Mouse (Mus musculus): ENCODE data around the gene Ank3.
A peak's percentile ranks its signal among the peaks of the same experiment; 100 is the strongest.

Ank3 gene

GRCm38 (mm10) chr10:69686336-69686735 is 287.8 kb downstream of the Ank3 start:
- DNase-seq: no peak

- DNase-seq: no peak
Observed at GRCm38 (mm10) chr10:69689096-69689495, 290.5 kb downstream of the Ank3 start.

GRCm38 (mm10) chr10:69690131-69690960 is 291.8 kb downstream of the Ank3 start:
- no peak for DNase-seq

- DNase-seq: no peak
Observed at GRCm38 (mm10) chr10:69690961-69691451, 292.4 kb downstream of the Ank3 start.

DNA sequence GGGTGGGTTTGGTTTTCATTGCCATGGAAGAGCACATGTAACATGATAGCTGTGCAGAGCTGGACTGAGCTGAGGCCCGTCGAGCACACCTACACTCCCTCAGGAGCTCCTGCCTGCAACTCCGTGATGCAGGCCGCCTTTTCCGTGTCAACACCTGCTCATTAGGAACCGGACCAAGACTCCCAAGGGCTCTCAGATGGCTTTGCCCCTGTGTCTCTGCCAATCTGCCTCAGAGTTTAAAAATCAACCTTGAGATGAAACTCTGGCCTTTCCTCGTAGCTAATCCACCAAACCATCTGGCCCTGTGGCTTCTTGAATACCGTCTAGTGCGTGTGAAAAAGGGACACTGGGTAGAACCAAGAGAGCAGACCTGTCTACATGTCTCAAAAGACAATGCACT is 297.4 kb downstream of the Ank3 start:
- DNase-seq: no peak

GRCm38 (mm10) chr10:69698699-69699098 is 300.1 kb downstream of the Ank3 start:
- DNase-seq: no peak

- no peak for DNase-seq
Observed at GRCm38 (mm10) chr10:69701226-69701625, 302.7 kb downstream of the Ank3 start.

DNA sequence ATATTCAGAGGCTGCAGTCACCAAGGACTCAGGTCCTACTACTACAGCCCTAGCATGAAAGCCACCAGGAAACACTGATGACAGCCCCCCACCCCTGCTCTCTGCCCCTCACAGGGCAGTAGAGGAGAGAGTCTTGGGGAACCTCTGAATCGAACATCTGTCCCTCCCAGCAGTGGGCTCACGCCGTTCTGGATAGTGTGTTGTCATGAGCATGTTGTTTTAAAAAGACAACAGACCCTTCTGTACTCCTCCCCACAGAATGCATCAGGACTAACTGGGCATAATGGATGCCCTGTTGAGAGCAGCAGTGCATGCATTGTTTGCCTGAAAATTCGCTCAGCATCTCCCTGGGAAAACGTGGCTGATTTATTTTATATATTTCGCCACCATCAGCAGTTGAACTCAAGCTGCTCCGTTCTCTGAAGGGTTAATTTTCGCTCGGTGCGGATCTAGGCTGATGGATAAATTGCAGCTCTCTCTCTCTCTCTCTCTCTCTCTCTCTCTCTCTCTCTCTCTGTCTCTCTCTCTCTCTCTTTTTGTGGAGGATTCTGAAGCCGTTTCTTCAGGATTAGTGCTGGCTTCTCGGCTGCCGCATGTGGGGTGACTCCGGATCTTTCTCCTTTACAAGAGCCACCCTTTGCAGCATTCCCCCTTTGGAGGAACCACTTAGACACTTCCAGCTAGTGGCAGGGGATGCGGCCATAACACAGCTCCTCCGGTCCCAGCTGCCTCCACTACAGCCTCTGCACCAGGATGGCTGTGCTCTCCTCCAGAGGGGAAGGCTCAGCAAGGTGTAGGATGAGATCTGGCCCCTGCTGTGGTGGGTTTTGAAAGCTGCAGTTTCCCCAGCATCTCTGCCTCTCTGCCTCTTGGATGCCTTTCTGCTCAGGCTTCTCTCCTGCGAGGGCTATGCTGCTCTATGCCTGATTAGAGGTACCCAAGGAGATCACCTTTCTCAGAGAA is 307.5 kb downstream of the Ank3 start:
- peak; percentile 19 for DNase-seq

GRCm38 (mm10) chr10:69706851-69707788 is 308.5 kb downstream of the Ank3 start:
- DNase-seq: no peak

- DNase-seq: no peak
Observed at GRCm38 (mm10) chr10:69707844-69708550, 309.4 kb downstream of the Ank3 start.

GRCm38 (mm10) chr10:69709631-69710030 is 311.1 kb downstream of the Ank3 start:
- no peak for DNase-seq

DNA sequence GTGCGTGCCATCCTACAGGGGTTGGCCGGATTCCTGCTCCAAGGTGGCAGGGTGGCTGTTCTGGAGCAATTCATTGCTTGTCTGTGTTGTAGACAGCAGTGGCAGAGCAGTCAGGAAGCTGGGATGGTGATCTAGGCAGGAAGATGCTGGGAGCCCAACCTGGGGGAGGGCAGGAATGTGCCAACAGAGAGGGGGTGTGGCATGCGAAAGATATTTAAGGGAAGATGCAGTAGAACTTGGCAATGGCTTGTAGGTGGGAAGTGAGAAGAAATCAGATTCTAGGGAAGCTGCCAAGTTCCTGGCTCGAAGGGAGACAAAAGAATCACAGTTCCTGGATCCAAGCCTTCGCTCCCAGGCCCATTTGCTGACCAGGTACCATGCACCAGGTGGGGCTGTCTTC is 312.2 kb downstream of the Ank3 start:
- no peak for DNase-seq

GRCm38 (mm10) chr10:69716907-69717306 is 318.3 kb downstream of the Ank3 start:
- no peak for DNase-seq

DNA sequence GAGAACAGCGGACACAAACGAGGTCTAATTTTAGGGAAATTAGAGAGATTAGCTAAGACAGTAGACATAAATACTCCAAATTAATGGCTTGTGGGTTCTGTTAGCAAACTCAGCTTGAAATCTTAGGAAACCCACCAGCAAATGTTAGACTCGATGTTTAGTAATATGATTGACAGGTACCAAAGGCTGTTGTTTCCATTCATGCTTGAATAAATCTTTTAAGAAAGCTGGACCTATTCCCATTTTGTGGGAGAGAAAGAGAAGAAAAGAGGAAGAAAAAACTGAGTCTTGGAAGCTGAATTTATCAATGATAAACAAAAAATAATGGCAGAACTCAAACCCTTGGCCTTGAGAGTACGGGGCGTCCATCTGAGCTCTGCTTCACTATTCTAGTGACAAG is 320.8 kb downstream of the Ank3 start:
- no peak for DNase-seq

GRCm38 (mm10) chr10:69719901-69720415 is 321.4 kb downstream of the Ank3 start:
- peak; percentile 77 for DNase-seq

DNA sequence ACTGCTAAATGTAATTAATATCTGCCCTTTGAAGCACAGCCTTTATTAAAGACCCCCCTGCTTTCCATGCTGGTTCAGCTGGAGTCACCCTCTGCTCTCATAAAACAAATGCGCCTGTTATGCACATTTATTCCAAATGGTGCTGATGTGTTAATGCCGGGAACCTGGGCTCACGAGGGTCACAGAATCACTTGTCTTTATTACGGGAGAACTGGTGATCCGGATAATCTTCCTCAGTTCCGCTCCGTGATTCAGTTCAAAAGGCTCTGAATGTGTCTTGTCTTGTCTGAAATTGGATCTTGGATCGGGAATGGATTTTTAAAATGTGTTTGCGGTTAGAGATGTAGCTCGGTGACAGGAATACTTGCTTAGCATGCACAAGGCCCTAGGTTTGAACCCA is 321.9 kb downstream of the Ank3 start:
- no peak for DNase-seq

- DNase-seq: no peak
Observed at GRCm38 (mm10) chr10:69720899-69721490, 322.4 kb downstream of the Ank3 start.

GRCm38 (mm10) chr10:69724159-69724558 is 325.6 kb downstream of the Ank3 start:
- no peak for DNase-seq

DNA sequence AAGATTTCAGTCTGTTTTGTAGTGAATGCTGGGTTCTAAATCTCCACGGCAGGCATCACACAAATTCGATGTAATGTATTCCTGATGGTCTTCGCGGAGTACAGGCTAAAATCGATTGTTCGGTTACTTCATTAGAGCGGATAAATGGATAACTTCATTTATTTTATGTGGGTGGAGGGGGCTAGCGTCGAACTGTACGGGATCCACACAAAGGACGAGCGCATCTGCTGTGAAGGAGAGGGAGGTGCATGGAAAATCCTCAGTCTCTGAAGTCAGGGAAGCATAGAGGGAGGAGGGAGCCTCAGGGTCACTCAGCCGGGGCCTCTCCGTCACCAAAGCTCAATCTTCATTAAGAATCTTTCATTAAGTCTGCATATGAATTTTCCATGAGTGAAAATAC is 326.5 kb downstream of the Ank3 start:
- no peak for DNase-seq

DNA sequence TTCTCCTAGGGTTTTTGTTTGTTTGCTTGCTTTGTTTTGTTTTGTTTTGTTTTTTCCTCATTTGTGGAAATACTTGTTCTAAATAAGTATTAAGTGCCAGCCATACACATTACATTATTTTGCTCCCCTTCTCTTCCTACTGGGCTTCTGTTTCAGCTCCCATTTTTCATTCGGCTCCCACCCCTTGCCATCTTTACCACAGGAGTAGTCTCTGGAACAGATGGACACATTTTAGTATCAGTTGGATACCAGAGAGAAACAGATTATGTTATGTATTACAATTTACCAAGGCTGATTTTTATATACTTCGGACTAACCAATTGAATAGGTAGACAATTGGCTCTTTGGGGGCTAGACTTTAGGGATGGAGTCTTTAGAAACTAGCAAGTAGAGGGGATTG is 327.7 kb downstream of the Ank3 start:
- no peak for DNase-seq

DNA sequence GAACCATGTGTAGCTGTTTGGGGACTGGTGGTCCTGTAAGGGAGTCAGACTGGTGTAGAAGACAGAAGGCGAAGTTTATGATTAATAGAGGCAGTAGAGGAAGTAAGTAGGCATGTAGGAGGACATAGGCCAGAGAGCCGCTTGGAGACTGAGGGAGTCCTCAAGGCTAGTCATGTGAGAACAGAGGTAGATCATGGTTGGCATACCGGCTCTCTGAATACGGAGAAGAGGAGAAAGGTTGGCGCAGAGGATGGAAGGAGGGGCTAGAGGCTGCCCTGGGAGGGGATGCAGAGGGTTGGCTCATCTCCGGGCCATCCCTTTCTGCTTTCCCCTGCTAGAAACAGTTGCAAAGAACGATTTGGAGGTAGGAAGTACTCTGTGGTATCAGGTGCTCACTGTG is 328.2 kb downstream of the Ank3 start:
- no peak for DNase-seq
